Mouse (Mus musculus) ES-E14 (cell line): ENCODE results near the gene Abca13.

Experiments
- HCFC1 ChIP-seq: IDR thresholded peaks from 2 replicates; pipeline ENCODE4 v1.6.1; 2012; ENCODE audit warnings: low read length, inconsistent platforms, borderline replicate concordance; ENCODE audit not compliant: insufficient read depth
- ZC3H11A ChIP-seq: IDR thresholded peaks from 2 replicates; pipeline ENCODE4 v1.6.1; 2012; ENCODE audit warnings: low read depth, mild to moderate bottlenecking, inconsistent platforms, low read length, borderline replicate concordance
- ZNF384 ChIP-seq: IDR thresholded peaks from 2 replicates; pipeline ENCODE4 v1.6.1; 2012; ENCODE audit warnings: low read depth, low read length, inconsistent platforms

DNA sequence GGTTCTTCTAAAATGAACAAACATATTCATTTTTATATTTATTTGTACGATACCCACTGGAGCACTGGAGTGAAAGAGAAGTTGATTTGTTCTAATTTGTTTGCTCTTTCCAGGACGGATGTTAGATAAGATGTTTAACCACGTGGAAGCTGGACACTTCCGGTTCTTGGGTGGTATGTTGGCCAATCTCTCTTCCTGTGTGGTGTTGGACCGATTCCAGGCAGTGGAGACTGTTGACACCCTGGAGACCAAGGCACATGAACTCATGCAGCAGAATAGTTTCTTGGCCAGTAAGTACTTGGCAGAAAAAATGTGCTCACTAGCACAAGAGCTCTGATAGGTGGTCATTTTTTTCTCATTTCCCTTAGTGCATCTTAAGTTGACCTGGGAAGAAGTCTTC is 181.4 kb downstream of the Abca13 start:
- TF ChIP-seq ZNF384 (no peak), ZC3H11A (no peak), HCFC1 (no peak)
